Mouse (Mus musculus): ENCODE measurements at regions not wholly inside any gene's neighbourhood (a gene's known extent, or its start where the extent isn't known, plus 50 kb on each side); places are given as distances from the start of the nearest gene placed in this dataset.

GRCm38 (mm10) chr3:149280807-149281789, 290.7 kb upstream of the Adgrl2 start:
- no peak for TF ChIP-seq CTCF (IDR thresholded peaks at IDR 0.05; ENCODE audit: low read depth, low read length)
- no peak for TF ChIP-seq GATA1 (IDR thresholded peaks at IDR 0.05; ENCODE audit: borderline replicate concordance, low read length)
- TF ChIP-seq POLR2AphosphoS5 (IDR thresholded peaks at IDR 0.05; ENCODE audit: insufficient replicate concordance, low read depth, low read length), result no peak
- no peak for TF ChIP-seq TAL1 (conservative IDR thresholded peaks at IDR 0.05; ENCODE audit: low read depth, low read length)
- TF ChIP-seq GATA2 (IDR thresholded peaks at IDR 0.05; ENCODE audit: borderline replicate concordance, low read depth, low read length), result no peak
